Mouse (Mus musculus) CH12.LX (cell line): ENCODE measurements at regions not wholly inside any gene's neighbourhood (a gene's known extent, or its start where the extent isn't known, plus 50 kb on each side); places are given as distances from the start of the nearest gene placed in this dataset.

ENCODE experiments used
- DNase-seq: peaks from one replicate; pipeline ENCODE4 v3.0.0-alpha.2; 2013; ENCODE audit errors: extremely low read depth
- H3K27ac ChIP-seq: 2 replicates; pipeline ENCODE4 v1.5.1; 2012; ENCODE audit warnings: low read depth, mild to moderate bottlenecking, control low read depth, moderate library complexity; ENCODE audit not compliant: insufficient read depth
- H3K27me3 ChIP-seq: replicated peaks from 2 replicates; pipeline ENCODE3; 2012; ENCODE audit warnings: inconsistent platforms
- H3K36me3 ChIP-seq, 2 experiments: replicated peaks in 1 of 2; 2 replicates each; pipeline versions ENCODE3 to v1.6.1; 2012; ENCODE audit warnings: inconsistent platforms in 1 of 2, low read length in 1 of 2, mild to moderate bottlenecking in 1 of 2, mixed read lengths in 1 of 2, moderate library complexity in 1 of 2; ENCODE audit not compliant: control insufficient read depth in 1 of 2, insufficient read depth in 1 of 2
- H3K4me1 ChIP-seq, 2 experiments: 2 replicates each; pipeline ENCODE4 v1.6.1; 2012; ENCODE audit warnings: inconsistent platforms in 1 of 2, moderate library complexity in 1 of 2; ENCODE audit not compliant: insufficient read depth in 2 of 2, control insufficient read depth in 1 of 2
- H3K4me2 ChIP-seq: 2 replicates; pipeline ENCODE4 v1.6.1; 2012; ENCODE audit warnings: low read depth, mild to moderate bottlenecking, control low read depth; ENCODE audit not compliant: poor library complexity, insufficient read depth, severe bottlenecking
- H3K4me3 ChIP-seq, 3 experiments: fragments of 150-350 bp in 1 of 3; sonication (generic) in 1 of 3; replicated peaks in 1 of 3; 2 replicates each; pipeline versions ENCODE3 to v1.5.1; 2011 to 2012; ENCODE audit warnings: low read depth in 2 of 3, low read length in 2 of 3, mild to moderate bottlenecking in 2 of 3, moderate library complexity in 2 of 3, control low read depth in 1 of 3, improper control_type of control experiment in 1 of 3, inconsistent platforms in 1 of 3, mixed read lengths in 1 of 3; ENCODE audit not compliant: poor library complexity in 1 of 3
- H3K79me2 ChIP-seq: replicated peaks from 2 replicates; pipeline ENCODE4 v1.6.1; 2012; ENCODE audit warnings: mild to moderate bottlenecking, moderate library complexity; ENCODE audit not compliant: control insufficient read depth, poor library complexity, insufficient read depth, severe bottlenecking; ENCODE audit errors: extremely low read depth
- H3K9ac ChIP-seq: 2 replicates; pipeline ENCODE4 v1.6.1; 2012; ENCODE audit warnings: low read depth, mild to moderate bottlenecking, control low read depth, moderate library complexity; ENCODE audit not compliant: insufficient read depth
- H3K9me3 ChIP-seq: replicated peaks from 2 replicates; pipeline ENCODE3; 2012; ENCODE audit warnings: low read length, inconsistent platforms, mixed read lengths
- CHD2 ChIP-seq: IDR thresholded peaks from 2 replicates; pipeline ENCODE4 v1.6.1; 2011; ENCODE audit warnings: low read length, improper control_type of control experiment
- CTCF ChIP-seq, 2 experiments: IDR thresholded peaks in 1 of 2; conservative IDR thresholded peaks in 1 of 2; 2 replicates each; pipeline ENCODE4 v1.5.1; 2011 to 2012; ENCODE audit warnings: low read depth in 2 of 2, low read length in 2 of 2, improper control_type of control experiment in 1 of 2, inconsistent platforms in 1 of 2, mild to moderate bottlenecking in 1 of 2, moderate library complexity in 1 of 2
- E2F4 ChIP-seq: IDR thresholded peaks from 2 replicates; pipeline ENCODE4 v1.6.1; 2011; ENCODE audit warnings: low read depth, low read length, improper control_type of control experiment; ENCODE audit not compliant: insufficient replicate concordance
- GABPA ChIP-seq: IDR thresholded peaks from 2 replicates; pipeline ENCODE4 v1.6.1; 2012; ENCODE audit warnings: low read depth, low read length, improper control_type of control experiment, inconsistent platforms; ENCODE audit not compliant: insufficient replicate concordance
- JUN ChIP-seq: IDR thresholded peaks from 2 replicates; pipeline ENCODE4 v1.6.1; 2011; ENCODE audit warnings: low read depth, mild to moderate bottlenecking, low read length, improper control_type of control experiment, moderate library complexity; ENCODE audit not compliant: insufficient read depth
- KAT2A ChIP-seq: IDR thresholded peaks from 2 replicates; pipeline ENCODE4 v1.6.1; 2012; ENCODE audit warnings: low read length, improper control_type of control experiment, inconsistent platforms; ENCODE audit not compliant: insufficient replicate concordance
- MAFK ChIP-seq: IDR thresholded peaks from 2 replicates; pipeline ENCODE4 v1.6.1; 2011; ENCODE audit warnings: low read length, improper control_type of control experiment; ENCODE audit not compliant: insufficient replicate concordance
- PAX5 ChIP-seq: IDR thresholded peaks from 2 replicates; pipeline ENCODE4 v1.6.1; 2012; ENCODE audit warnings: low read length, inconsistent platforms, mixed read lengths
- RCOR1 ChIP-seq: conservative IDR thresholded peaks from 2 replicates; pipeline ENCODE4 v1.6.1; 2012; ENCODE audit warnings: low read depth, mild to moderate bottlenecking, inconsistent platforms, low read length, improper control_type of control experiment
- SMC3 ChIP-seq: IDR thresholded peaks from 2 replicates; pipeline ENCODE4 v1.6.1; 2011; ENCODE audit warnings: low read depth, low read length, improper control_type of control experiment
- USF1 ChIP-seq: IDR thresholded peaks from 2 replicates; pipeline ENCODE4 v1.6.1; 2014; ENCODE audit warnings: low read depth, mild to moderate bottlenecking, inconsistent platforms, low read length, improper control_type of control experiment
- USF2 ChIP-seq: conservative IDR thresholded peaks from 2 replicates; pipeline ENCODE4 v1.6.1; 2011; ENCODE audit warnings: low read depth, low read length, improper control_type of control experiment
- ZKSCAN1 ChIP-seq: IDR thresholded peaks from 2 replicates; pipeline ENCODE4 v1.6.1; 2012; ENCODE audit warnings: low read depth, inconsistent platforms, low read length, improper control_type of control experiment, borderline replicate concordance
- dilution Hi-C: fragments of 300-500 bp; cut with MboI; formaldehyde crosslinking; loops from 2 replicates; pipeline ENCODE4 v1.14.3; 2020; ENCODE audit warnings: low sequenced_read_pairs; ENCODE audit not compliant: extremely low pct_unique_long_range_greater_than_20kb, extremely low pct_ligation_motif_present
- in situ Hi-C: fragments of 300-500 bp; cut with MboI; formaldehyde crosslinking; loops from 3 replicates; pipeline ENCODE4 v1.14.3; 2019; ENCODE audit warnings: low sequenced_read_pairs, low pct_ligation_motif_present, low pct_unique_long_range_greater_than_20kb, mixed read lengths

GRCm38 (mm10) chr9:63056695-63057349 is 69.1 kb upstream of the Pias1 start:
- no peaks in the 10 kb centered on the region for H3K9me3 ChIP-seq
- TF ChIP-seq E2F4 (no peak), CHD2 (no peak), USF2 (no peak), KAT2A (no peak), MAFK (peak; percentile 78), GABPA (no peak)
- H3K4me3 ChIP-seq, result no peak overlapping the region
- H3K79me2 ChIP-seq, result no peaks in the 10 kb centered on the region
- in situ Hi-C loops, result no loop called here
- no peak for DNase-seq
- H3K4me2 ChIP-seq, result no peak overlapping the region
- H3K27ac ChIP-seq, result no peak overlapping the region
- H3K4me1 ChIP-seq, result peaks cover 0 to 17% of the 10 kb centered on the region in 2 experiments; a peak in 2 of 4 replicates
- no peak overlapping the region for H3K9ac ChIP-seq
- no peaks in the 10 kb centered on the region for H3K27me3 ChIP-seq
- dilution Hi-C loops, result no loop called here
- H3K36me3 ChIP-seq, result no peaks in the 10 kb centered on the region

- TF ChIP-seq SMC3 (peak; percentile 30), CTCF (conservative IDR thresholded peaks at IDR 0.05 in 1 of 2, IDR thresholded peaks at IDR 0.05 in 1 of 2; ENCODE audit: low read depth in 2 of 2, low read length in 2 of 2) (peak in 1 of 2 experiments; percentile 49; a peak in 2 of 4 replicates), RCOR1 (no peak), KAT2A (no peak), USF1 (no peak), ZKSCAN1 (no peak), CHD2 (peak; percentile 34; the same call in 1 of the 2 replicates), USF2 (no peak), PAX5 (no peak), JUN (no peak)
- H3K9me3 ChIP-seq, result no peaks in the 10 kb centered on the region
- no peaks in the 10 kb centered on the region for H3K79me2 ChIP-seq
- in situ Hi-C loops (no loop called here), dilution Hi-C loops (no loop called here)
- H3K27me3 ChIP-seq, result no peaks in the 10 kb centered on the region
- no peaks in the 10 kb centered on the region for H3K4me1 ChIP-seq
- DNase-seq, result peak; percentile 31
- H3K36me3 ChIP-seq, result no peaks in the 10 kb centered on the region
- no peak overlapping the region for H3K4me2 ChIP-seq
- H3K4me3 ChIP-seq, result no peak overlapping the region
- H3K9ac ChIP-seq, result no peak overlapping the region
- no peak overlapping the region for H3K27ac ChIP-seq
Observed at GRCm38 (mm10) chr9:63052181-63052580, 64.5 kb upstream of the Pias1 start.
